Mouse (Mus musculus) ES-E14 (cell line): ENCODE results near the gene Efcab14. TPM values are rescaled to one million over a fixed set of nuclear protein-coding genes. Genes with fewer than 3 reads are reported as not detected.

Experiments
- DNase-seq: peaks from one replicate; pipeline ENCODE4 v3.0.0-alpha.2; 2013; ENCODE audit warnings: low read depth, low spot score
- H3K27ac ChIP-seq: 2 replicates; pipeline ENCODE4 v1.5.1; 2012; ENCODE audit warnings: low read depth, mild to moderate bottlenecking, low read length, moderate library complexity, mixed read lengths; ENCODE audit not compliant: poor library complexity, insufficient read depth, severe bottlenecking
- H3K36me3 ChIP-seq: 2 replicates; pipeline ENCODE4 v1.6.1; 2012; ENCODE audit warnings: mild to moderate bottlenecking, low read length, moderate library complexity, mixed read lengths; ENCODE audit not compliant: control insufficient read depth, poor library complexity, insufficient read depth, severe bottlenecking
- H3K4me1 ChIP-seq, 2 experiments: fragments of 150-350 bp in 1 of 2; sonication (generic) in 1 of 2; 2 replicates each; pipeline ENCODE4 v1.6.1; 2012; ENCODE audit warnings: low read length in 2 of 2, mild to moderate bottlenecking in 1 of 2, mixed read lengths in 1 of 2; ENCODE audit not compliant: control insufficient read depth in 2 of 2, insufficient read depth in 2 of 2, poor library complexity in 1 of 2
- H3K4me3 ChIP-seq, 2 experiments: fragments of 150-350 bp in 1 of 2; sonication (generic) in 1 of 2; 2 replicates each; pipeline ENCODE4 v1.5.1; 2012; ENCODE audit warnings: low read length in 2 of 2, low read depth in 1 of 2, mild to moderate bottlenecking in 1 of 2, mixed read lengths in 1 of 2; ENCODE audit not compliant: insufficient read depth in 1 of 2, poor library complexity in 1 of 2, severe bottlenecking in 1 of 2
- H3K9ac ChIP-seq: 2 replicates; pipeline ENCODE4 v1.6.1; 2012; ENCODE audit warnings: low read depth, mild to moderate bottlenecking, low read length, mixed read lengths; ENCODE audit not compliant: poor library complexity, insufficient read depth, severe bottlenecking
- H3K9me3 ChIP-seq: fragments of 150-350 bp; sonication (generic); 2 replicates; pipeline ENCODE4 v1.6.1; 2012; ENCODE audit warnings: low read depth, mild to moderate bottlenecking, low read length; ENCODE audit not compliant: control insufficient read depth, insufficient read depth
- CHD2 ChIP-seq: IDR thresholded peaks from 2 replicates; pipeline ENCODE4 v1.6.1; 2014; ENCODE audit warnings: mild to moderate bottlenecking, low read depth, low read length, inconsistent platforms
- HCFC1 ChIP-seq: IDR thresholded peaks from 2 replicates; pipeline ENCODE4 v1.6.1; 2012; ENCODE audit warnings: low read length, inconsistent platforms, borderline replicate concordance; ENCODE audit not compliant: insufficient read depth
- MAFK ChIP-seq: IDR thresholded peaks from 2 replicates; pipeline ENCODE4 v1.6.1; 2014; ENCODE audit warnings: mild to moderate bottlenecking, low read depth, low read length, inconsistent platforms; ENCODE audit not compliant: insufficient read depth
- ZC3H11A ChIP-seq: IDR thresholded peaks from 2 replicates; pipeline ENCODE4 v1.6.1; 2012; ENCODE audit warnings: low read depth, mild to moderate bottlenecking, inconsistent platforms, low read length, borderline replicate concordance
- ZNF384 ChIP-seq: IDR thresholded peaks from 2 replicates; pipeline ENCODE4 v1.6.1; 2012; ENCODE audit warnings: low read depth, low read length, inconsistent platforms
- in situ Hi-C, 2 experiments: fragments of 600-800 bp; cut with MboI; formaldehyde crosslinking; loops; one replicate each; pipeline ENCODE4 v1.15.1; 2025; ENCODE audit warnings: low sequenced_read_pairs in 2 of 2, inconsistent platforms in 1 of 2; ENCODE audit not compliant: unreplicated experiment in 2 of 2
- total RNA-seq: library from RNA; depleted of rRNA; stranded (reverse); fragments of 300-350 nt; gene quantifications from 2 replicates; pipeline ENCODE4 v1.2.3, GENCODE M21; 2012

The Efcab14 gene
- total RNA-seq, 1 experiment, result 20.2 TPM

DNA sequence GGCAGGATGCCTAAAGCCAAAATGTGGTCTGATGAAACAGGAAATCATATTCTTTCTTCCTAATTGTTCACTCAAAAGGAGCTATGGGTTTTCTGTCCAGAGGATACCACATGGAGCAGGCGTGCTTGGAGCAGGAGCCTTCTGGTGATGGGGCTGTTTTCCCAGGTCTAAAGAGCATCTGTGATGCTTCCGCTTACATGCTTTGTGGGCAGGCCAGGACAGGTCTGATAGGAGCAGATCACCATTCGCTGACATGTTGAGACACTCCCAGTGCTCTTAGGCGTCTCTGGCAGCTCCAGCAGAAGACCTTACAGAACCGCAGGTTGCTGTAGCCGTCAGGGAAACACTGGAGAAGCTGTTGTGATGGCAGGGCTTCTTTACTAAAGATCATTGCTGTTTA lies 37.5 kb downstream of the Efcab14 start:
- no peak overlapping the region for H3K4me3 ChIP-seq
- DNase-seq, result no peak
- 0 out of 2 replicates have a peak, but pooled peaks cover 2% of the 10 kb centered on the region for H3K36me3 ChIP-seq
- H3K4me1 ChIP-seq, result no peaks in the 10 kb centered on the region
- no peak overlapping the region for H3K27ac ChIP-seq
- TF ChIP-seq CHD2 (no peak), MAFK (no peak), HCFC1 (no peak), ZNF384 (no peak), ZC3H11A (no peak)
- H3K9ac ChIP-seq, result no peak overlapping the region
- H3K9me3 ChIP-seq, result no peaks in the 10 kb centered on the region
- in situ Hi-C loops, result no loop called here

DNA sequence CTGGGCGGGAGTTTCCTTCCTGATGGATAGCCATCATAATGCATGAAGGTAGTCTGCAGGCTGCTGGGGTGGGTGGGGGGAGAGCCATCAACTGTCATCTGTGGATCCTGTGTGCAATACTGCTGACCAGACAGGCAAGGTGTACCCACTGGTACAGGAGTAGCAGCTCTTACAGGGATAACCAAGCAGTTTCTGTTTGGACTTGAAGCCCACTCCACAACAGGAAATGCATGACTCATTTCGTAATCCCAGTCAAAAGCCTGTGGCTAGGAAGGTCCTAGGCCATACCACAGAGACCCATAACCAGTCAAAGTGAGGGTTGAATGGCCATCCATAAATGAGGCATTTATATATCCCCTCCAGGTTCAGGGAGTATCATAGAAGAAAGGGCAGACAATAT lies 40.1 kb downstream of the Efcab14 start:
- Histone ChIP-seq H3K36me3 (0 out of 2 replicates have a peak, but pooled peaks cover 2% of the 10 kb centered on the region), H3K9me3 (no peaks in the 10 kb centered on the region), H3K4me3 (no peak overlapping the region), H3K9ac (no peak overlapping the region), H3K27ac (no peak overlapping the region), H3K4me1 (no peaks in the 10 kb centered on the region)
- DNase-seq, result no peak
- TF ChIP-seq ZNF384 (no peak), HCFC1 (no peak), MAFK (no peak), CHD2 (no peak), ZC3H11A (no peak)
- in situ Hi-C loops, result no loop called here

DNA sequence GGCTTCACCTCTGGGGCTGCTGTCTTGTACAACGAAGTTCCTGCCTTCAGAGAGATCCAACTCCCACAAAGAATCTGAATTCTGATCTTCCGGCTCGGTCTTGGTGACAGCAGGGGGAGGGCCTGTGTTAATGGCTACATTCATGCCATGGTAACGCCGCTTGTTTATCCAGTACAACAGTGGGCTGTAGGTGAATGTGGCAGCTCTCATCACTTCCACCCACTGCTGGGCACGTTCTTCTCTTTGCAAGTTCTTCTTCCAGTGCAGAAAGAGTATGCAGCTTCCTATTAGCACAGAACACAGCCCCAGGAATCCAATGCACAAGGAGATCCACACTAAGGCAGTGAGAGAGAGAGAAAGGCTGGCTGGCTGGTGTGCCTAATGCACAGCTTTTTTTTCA lies 42.7 kb downstream of the Efcab14 start:
- H3K27ac ChIP-seq, result no peak overlapping the region
- 0 out of 2 replicates have a peak, but pooled peaks cover 2% of the 10 kb centered on the region for H3K36me3 ChIP-seq
- no peak overlapping the region for H3K9ac ChIP-seq
- no peak for DNase-seq
- no peaks in the 10 kb centered on the region for H3K9me3 ChIP-seq
- peaks cover 0 to 3% of the 10 kb centered on the region in 2 experiments; a peak in 1 of 4 replicates for H3K4me1 ChIP-seq
- in situ Hi-C loops, result no loop called here
- no peak overlapping the region for H3K4me3 ChIP-seq
- TF ChIP-seq MAFK (no peak), ZC3H11A (no peak), ZNF384 (no peak), CHD2 (no peak), HCFC1 (no peak)

DNA sequence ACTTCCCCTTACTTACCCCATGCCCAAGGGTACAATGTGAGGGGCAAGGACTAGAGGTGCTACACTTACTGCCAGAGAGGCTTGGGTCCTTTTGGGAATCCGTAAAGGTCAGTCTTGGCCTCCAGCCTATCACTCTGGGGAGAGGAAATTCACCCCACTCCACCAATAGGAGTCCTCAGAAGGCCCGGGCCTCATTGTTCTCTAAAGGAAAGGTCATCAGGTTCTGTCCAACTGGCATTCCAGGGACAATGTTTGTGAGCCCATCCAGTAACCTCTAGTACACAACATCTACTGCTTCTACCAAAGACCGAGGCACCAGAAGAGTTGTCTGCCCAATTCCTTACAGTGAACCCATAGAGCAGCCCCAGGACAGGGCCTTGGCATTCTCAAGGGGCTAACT lies 43.4 kb downstream of the Efcab14 start, which contains the start of gene Tex38:
Gene Tex38 (minus strand): TSS at position 101 of the 400 bp plus-strand sequence.
- H3K9me3 ChIP-seq, result no peaks in the 10 kb centered on the region
- no peak within 1 kb of the TSS for H3K4me3 ChIP-seq
- TF ChIP-seq ZC3H11A, result no peak
- TF ChIP-seq ZNF384, result no peak
- no peak for TF ChIP-seq MAFK
- no peak for TF ChIP-seq CHD2
- TF ChIP-seq HCFC1, result no peak
- peaks cover 0 to 5% of the 10 kb centered on the region in 2 experiments; a peak in 2 of 4 replicates for H3K4me1 ChIP-seq
- DNase-seq, result no peak
- H3K36me3 ChIP-seq, result 0 out of 2 replicates have a peak, but pooled peaks cover 2% of the 10 kb centered on the region
- in situ Hi-C loops, result no loop called here
- H3K9ac ChIP-seq, result no peak within 1 kb of the TSS
- no peak within 1 kb of the TSS for H3K27ac ChIP-seq
